Mouse (Mus musculus): ENCODE results near the gene Gm49337.

The Gm49337 gene

DNA sequence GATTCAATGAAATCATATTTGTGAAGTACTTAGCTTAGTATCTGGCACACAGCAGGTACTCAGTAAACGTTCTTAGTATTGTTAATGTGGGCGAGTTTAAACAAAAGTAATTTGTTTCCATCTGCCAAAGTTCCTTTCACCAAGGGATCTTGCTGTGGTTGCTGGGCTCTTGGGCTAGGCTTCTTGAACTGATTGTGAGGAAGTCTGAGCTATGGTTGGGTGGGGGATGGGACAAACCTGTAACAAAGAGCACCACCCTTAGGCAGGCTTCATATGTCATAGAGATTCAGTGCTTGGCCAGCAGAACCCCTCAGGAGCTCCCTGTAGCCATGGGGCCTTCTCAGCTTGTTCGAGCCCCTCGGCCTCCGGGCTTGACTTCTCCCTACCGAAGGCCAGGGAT lies at the start of gene Gm49337, which contains the start of gene 1700042G07Rik:
Gene Gm49337, plus strand, starts transcription at position 313 of the 400 bp plus-strand sequence.
Gene 1700042G07Rik, plus strand, starts transcription at position 301 of the 400 bp plus-strand sequence.
- in situ Hi-C loops (cut with MseI, MboI), result no loop called here

DNA sequence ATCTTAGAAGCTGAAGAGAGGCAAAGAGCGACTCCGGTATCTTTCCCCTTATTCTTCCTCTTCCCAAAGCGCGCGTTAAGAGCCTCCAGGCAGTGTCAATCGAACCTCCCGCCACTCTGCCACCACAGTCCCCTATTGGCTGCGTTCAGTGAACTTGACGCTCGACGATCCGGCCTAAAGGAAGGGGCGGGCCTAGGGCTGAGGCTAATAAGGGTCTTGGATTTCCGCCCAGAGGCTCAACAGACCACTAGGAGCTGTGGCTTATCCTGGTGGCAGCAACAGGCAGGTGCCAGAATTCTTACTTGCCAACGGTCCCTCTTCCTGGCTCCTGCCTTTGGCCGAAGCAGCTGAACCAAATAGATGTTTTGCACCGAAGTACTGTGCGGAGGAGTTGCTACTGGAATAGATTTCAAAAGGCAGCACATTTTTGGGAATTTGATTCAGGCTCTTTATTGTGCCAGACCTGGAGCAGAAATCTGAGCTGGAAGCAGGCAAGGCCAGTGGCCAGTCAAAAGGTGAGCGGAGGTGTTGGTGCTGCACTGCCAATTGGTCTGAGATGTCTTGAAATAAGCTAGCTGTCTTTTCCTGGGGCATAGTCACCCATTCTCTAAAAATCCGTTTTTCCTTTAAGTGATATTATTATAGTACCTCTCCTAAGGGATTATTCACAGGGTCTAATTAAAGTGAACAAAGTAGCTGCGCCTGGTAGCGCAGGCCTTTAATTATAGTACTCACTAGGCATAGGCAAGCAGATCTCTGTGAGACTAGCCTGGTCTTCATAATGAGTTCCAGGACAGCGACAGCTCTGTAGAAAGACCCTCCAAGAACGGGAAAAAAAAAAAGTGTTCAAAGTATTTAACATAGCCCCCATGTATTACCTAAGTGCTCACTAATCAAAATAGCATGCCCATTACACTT lies 49.3 kb upstream of the Gm49337 start, which contains the start of the genes Rad54l and Pomgnt1:
Gene Rad54l, minus strand, starts transcription at position 89 of the 918 bp plus-strand sequence.
Gene Pomgnt1, plus strand, starts transcription at position 239 of the 918 bp plus-strand sequence.
- in situ Hi-C loops (cut with MseI, MboI), result no loop called here

DNA sequence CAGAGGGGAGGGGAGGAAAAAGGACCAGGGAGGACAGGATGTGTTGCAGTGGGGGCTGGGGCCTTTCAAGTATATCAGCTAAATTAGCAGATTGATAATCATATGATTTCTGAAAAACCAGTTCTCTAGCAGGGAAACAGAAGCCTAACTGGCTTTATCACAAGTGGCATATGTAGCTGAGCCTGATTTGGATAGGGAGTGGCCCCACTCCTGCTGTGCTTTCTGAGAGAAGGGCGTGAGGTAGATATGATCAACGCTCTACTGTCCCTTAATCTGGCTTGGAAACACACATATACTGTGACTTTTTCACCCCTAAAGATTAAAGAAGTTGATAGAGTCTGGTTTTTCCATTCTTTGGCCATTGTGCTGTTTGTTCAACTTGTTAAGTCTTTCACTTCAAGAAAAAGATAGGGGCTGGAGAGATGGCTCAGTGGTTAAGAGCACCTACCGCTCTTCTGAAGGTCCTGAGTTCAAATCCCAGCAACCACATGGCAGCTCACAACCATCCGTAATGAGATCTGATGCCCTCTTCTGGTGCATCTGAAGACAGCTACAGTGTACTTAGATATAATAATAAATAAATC lies 47.3 kb upstream of the Gm49337 start:
- in situ Hi-C loops (cut with MseI, MboI), result no loop called here

DNA sequence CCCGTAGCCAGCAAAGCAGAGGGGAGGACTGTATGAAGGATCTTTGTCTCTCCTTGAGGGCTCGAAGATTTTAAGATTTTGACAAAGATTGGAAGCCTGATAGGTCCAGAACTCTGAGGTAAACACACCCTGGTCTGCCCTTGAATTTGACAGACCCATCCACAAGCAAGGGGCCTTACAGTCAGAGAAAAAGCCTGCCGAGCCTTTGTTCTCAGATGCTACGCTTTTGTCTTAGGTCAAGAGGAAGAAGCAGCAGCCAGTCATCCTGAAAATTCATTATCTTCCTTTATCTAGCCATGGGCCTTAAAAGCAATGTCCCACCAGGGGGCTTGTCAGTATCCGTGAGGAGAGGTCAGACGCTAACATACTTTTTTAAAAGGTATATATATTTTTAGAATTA lies 45.2 kb upstream of the Gm49337 start:
- in situ Hi-C loops (cut with MseI, MboI), result no loop called here

DNA sequence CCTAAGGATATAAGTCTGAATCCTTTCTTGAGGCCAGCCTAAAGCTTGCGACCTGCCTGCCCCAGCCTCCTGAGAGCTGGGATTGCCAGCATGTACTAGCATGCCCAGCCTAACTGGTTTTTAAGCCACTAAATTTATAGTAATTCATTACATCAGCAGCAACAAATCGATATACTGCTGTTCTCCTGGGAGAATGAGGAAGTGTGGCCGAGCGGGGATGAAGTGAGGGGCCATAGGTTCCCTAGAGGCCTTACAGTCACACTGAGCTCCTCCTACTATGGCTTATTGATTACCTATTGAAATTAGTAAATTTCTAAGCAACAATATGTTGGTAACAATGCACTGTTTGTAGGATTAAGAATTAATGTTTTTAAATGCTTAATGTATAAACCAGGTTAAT lies 40.1 kb upstream of the Gm49337 start:
- in situ Hi-C loops (cut with MseI, MboI), result no loop called here

DNA sequence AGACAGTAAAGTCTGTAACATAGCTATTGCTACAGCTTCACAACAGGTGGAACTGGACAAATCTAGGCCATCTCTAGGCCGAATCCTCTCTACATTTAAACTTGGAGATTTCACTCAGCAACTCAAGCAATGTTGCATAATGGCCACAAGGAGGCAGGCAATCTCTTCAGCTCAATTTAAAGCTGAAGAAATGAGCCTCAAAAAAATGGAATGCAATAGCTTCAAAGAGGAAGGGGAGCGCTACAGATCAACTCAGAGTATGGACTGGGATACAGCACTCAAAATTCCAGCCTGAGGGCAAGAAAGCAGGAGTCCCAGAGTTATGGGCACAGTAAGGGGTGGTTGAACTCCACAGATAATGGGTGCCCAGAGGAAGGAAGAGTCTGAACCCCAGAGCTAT lies 38.2 kb upstream of the Gm49337 start:
- in situ Hi-C loops (cut with MseI, MboI), result no loop called here

DNA sequence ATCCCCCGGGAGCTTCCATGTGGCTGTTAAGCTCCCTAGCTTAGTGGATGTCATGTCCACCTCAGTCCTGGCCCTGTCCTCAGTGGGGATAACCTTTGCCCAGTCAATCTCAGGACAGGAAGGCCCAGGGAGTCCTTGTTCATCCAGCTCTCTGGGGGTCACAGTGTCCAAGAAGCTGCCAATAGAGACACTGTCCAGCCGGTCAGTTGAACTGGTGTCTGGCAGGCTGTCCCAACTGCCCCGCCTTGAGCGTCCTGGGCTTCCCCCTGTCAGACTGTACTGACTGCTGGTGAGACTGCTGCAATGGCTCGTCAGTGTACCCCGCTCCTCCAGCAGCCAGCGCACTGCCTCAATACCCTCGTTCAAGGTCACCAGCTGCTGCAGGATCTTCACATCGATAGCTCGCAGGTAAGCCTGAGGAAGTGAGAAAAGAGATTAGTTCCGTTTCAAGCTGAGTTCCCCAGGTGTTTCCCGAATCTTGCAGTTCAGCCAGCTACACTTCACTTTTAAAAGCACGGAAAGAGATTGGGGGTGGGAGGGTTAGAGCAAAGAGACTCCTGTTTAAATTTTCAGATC lies 35.7 kb upstream of the Gm49337 start:
- in situ Hi-C loops (cut with MseI, MboI), result no loop called here

DNA sequence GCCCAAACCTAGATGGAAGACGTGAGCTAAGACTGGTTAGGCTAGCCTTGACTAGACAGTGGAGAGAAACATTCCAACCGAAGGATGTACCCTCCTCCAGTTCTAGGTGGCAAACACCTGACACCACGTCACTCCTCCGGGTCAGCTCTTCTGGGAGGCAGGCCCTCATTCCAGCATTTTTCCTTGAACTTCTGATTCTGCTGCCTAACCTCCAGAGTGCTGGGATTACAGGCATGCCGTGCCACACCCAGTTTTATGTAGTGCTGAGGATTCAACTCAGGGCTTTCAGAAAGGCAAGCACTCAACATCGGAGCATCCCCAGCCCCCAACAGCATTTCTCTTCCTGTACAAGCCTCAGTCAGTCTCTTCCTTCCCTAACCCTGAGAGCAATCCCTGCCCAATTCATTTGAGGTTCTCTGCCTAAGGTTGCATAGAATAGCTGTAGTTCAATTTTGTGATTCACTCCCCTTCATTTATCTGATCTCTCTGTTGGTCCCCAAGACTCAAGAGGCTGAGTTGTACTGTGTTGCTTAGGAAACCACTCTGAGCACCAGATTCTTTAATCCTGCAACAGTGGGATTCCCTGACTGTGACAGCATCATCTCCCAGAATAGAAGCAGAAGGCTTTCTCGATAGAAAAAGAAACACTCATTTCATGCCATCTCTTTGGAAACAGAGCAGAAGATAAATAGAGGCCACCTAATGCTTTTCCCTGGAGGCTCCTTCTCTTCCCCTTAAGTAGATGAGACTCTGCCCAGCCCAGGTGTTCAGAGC lies 32.2 kb upstream of the Gm49337 start:
- in situ Hi-C loops (cut with MseI, MboI), result no loop called here

DNA sequence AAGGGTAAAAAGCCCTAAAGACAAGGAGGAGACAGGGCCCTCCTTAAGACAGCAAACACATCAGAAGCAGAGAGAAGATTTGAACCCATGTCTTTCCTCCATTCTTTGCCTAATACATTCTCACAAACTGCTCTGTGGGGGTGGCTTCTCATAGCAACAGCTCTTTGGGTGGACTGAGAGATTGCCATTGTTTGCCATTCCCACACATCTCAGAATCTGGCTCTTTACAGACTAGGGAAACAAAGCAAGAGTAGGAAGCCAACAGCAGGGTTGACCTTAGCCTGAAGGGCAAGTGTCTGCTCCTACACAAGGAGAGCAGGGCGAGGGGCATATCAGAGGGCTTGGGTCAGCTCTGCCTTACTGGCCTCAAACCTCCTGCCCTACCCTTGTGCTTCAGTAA lies 31.4 kb upstream of the Gm49337 start:
- in situ Hi-C loops (cut with MseI, MboI), result no loop called here

DNA sequence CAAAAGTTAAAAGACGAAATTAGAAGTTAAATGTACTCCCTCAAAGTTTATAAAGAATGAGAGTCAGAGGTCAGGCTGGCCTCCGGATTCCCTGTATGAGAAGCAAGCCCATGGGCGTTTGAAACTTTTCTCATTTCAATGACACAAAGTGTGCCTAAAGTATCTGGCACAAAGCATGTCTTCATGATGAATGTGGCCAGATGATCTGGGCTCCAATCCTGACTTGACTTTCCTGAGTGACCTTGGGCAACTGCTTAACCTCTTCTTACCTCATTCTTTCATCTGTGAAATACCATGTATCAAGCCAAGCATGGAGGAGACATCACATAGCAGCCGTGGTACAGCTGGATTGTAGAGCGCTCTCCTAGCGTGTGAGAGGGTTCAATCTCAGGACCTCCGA lies 30.9 kb upstream of the Gm49337 start:
- in situ Hi-C loops (cut with MseI, MboI), result no loop called here

DNA sequence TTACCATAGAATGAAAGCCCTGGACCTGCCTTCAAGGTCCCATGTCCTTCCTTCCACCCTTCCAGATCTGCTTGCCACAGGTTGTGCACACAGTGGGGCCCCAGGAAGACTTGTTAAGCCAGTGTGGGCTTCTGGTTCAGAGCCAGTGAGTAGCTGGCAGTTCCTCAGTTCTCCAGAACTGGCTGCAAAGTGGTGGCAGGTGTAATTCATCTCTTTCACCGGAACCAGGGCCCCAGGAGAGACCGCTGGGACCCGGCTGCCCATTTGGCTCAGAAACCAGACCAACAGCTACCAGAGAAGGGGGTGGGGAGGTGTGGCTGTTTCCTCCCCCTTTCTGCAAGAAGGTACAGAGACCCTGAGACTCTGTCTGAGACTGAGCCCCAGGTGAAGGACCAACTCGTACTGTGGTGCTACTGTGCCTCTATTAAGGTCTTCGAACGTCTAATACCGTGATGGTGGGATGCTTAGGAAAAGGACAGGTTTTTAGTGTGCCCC lies 29.8 kb upstream of the Gm49337 start:
- in situ Hi-C loops (cut with MseI, MboI), result no loop called here

DNA sequence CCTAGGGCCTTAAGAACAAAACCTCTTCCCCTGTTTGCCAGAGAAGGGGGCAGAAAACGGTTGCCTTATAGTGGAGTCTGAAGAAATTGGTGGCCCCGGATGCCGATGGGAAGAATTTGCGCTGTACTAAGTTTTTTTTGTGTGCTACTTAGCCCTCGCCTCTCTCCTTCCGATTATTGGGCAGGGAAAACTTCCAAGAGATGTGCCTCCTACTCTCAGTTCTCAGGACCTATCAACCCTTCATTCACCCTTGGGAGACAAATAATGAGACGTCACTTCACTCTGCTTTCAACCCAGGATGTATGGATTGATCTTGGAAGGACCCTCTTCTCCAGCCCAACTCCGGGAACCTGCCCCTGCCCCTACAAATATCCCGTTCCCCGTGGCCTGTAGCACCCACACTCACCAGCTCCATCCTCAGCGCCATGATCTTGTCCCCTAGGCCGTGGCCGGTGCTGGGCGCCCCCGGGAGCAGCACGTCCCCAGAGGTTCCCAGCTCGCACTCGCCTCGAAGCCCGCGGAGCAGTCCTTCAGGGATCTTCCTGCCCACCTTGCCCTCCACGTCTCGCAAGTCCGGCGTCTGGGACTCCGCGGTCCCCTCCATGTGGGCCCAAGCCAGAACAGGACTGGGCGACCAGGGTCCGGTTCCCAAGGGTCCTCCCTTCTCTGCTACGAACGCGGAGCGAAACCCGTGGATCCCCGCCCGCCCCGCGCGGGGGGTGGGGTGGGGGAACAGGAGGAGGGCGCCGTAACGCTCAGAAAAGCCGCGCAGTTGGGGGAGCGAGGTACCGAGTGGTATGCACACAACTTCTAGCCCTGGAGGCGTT lies 29.1 kb upstream of the Gm49337 start:
- in situ Hi-C loops (cut with MseI, MboI), result no loop called here

DNA sequence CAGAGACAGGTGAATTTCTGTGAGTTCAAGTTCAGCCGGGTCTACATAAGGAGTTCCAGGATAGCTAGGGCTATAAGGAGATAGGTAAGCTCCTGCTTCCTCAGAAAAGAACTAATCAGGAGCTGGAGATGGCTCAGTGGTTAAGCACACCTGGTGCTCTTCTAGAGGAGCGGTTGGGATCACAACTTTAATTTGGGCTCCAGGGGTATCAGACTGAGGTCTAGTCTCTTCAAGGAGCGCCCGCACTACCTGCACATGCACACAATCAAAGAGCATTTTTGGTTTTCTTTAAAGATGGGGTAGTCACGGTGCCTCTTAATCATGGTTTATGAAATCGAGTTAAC lies 23.4 kb upstream of the Gm49337 start:
- in situ Hi-C loops (cut with MseI, MboI), result no loop called here

DNA sequence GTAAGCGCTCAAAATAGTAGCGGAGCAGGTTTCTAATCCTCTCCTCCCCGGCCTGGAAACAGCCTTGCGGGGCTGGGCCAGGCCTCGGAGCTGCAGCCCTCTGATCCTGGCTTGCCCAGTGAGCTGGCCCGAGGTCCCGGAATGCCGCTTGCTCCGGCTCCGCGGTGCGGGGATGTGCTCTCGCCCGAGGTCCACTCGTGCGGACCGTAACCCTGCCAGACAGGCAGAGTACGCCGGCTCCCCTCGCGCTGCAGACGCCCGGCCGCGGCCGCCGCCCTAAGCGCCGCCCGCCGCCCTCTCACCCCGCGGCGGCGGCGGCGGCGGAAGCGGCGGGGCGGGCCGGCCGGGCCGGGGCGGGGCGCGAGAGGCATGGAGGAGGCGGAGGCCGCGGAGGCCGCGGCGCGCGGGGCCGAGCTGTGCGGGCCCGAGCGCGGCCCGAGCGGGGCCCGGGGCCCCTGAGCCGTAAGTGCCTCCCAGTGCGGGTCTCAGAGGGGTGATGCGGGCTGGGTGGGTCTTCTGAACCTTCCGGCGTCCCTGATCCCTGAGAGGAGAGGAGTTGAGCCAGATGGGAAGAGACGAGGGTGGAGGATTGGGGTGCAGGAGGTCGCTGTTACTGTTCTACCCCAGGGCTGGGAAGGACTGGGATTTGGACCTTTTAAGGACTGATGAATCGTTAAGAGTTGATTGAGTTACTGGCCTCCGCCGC lies 22.9 kb upstream of the Gm49337 start:
- in situ Hi-C loops (cut with MseI, MboI), result no loop called here

DNA sequence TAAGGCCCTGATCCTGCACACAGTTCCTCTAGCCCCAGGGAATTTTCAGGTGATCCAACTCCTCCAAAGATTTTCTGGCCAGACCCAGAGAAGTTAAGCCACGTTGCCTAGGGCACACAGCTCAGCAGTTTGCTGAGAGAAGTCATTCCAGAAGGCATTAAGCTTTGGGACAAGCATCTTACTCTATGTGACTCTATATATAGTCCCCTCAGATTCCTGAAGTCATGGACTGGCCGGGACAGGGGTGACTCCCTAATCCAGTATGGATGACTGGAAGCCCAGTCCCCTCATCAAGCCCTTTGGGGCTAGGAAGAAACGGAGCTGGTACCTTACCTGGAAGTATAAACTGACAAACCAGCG lies 22.3 kb upstream of the Gm49337 start:
- in situ Hi-C loops (cut with MseI, MboI), result no loop called here

DNA sequence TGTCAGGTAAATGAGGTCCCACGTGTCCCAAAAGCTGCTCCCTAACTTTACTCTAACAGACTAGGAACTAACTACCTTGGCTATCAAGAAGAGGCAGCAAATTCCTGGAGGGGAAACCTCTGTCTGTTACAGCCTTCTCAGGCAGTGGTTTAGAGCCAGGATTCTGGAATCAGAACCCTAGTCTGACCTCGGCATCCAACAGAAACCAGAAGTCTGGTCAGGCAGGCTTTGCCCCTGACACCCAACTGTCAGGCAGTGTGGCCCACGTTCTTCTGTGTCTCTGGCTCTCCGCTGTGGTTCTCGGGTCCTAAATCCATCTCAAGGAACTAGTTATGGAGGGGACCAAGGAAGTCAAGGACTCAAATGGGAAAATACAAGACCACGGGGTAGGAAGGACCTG lies 21.9 kb upstream of the Gm49337 start, which contains the start of gene Lurap1:
Gene Lurap1, minus strand, starts transcription at position 101 of the 400 bp plus-strand sequence.
- in situ Hi-C loops (cut with MseI, MboI), result no loop called here

DNA sequence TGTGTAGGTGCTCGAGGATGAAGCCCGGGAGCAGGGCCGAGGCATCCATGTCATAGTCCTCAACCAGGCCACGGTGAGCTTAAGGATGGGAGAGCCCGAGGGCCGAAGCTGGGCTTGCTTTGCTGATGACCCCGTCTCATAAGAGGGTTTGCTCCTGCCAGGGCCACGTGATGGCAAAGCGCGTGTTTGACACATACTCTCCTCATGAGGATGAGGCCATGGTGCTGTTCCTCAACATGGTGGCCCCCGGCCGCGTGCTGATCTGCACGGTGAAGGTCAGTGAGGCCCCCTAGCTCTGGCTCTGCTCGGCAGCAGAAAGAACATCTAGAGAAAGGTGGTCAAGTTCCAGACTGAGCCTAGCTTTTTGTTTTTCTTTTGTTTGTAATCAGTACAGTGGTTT lies 20.5 kb upstream of the Gm49337 start:
- in situ Hi-C loops (cut with MseI, MboI), result no loop called here

DNA sequence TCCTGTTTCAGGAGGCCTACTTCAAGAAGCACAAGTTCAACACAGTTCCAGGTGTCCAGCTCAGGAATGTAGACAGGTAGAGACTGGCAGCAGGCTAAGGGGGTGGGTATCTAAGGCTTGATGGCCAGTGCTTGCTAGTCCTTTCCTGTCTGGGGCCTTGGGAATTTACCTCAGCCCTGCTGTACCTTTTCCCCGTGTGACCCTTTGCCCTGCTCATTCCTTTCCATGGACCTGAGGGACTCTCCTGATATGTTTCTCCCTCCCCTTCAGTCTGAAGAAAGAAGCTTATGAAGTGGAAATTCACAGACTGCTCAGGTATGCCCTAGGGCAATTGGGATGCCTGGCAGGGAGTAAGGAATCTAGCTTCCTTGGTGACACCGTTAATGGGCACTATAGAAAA lies 15.3 kb upstream of the Gm49337 start:
- in situ Hi-C loops (cut with MseI, MboI), result no loop called here

DNA sequence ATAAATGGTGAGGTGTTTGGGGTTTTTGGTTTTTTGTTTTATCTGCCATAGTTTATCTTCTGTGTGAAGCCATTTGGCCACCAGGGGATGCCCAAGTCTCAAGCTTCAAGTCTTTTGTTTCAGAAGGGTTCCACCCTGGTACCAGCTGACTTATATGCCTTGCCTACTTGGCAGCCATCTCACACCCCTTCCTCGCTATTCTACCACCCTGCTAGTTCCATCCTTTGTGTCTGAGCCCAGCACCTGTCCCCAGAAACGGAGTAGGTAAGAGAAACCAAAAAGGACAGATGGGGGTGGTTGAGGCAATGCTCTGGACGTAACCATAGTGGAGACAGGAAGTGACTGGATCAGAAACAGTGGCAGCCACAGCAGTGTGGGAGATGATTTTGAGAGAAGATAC lies 13.3 kb upstream of the Gm49337 start:
- in situ Hi-C loops (cut with MseI, MboI), result no loop called here

DNA sequence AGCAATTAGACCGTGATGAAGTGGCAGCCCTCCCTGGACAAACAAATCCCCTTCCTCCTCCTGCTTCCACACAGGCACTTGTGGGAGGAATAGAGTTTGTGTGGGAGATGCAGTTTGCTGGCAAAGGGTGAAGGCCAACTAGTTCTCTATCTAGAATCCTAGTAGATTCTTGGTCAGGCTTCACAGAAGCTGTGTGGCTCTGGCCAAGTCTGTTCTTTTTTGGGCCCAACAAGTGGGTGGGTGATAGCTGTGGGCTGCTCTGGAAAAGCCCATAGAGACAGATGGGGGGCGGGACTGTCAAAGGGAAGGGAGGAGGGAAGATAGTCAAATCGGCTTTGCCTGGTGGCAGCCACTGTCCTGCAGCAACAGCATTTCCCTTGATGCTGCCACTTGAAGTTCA lies 12.4 kb upstream of the Gm49337 start:
- in situ Hi-C loops (cut with MseI, MboI), result no loop called here

Data from mouse trophoblast stem cell (cell line).